26 mouse cellular contexts compared by ENCODE assay signal in genomic region chr6:30554092-30554491, GRCm38 (mm10). TPM values are rescaled to one million over a fixed set of nuclear protein-coding genes. Genes with fewer than 3 reads are reported as not detected.
DNase-seq lines count a peak whose midpoint lies in the region; ATAC-seq lines count a peak whose summit lies in the region.
"Had no signal": no experiment of that assay in that cellular context is flagged by ENCODE, and none has a peak within 500 bp of the region (broad histone marks: within the 10 kb centered on the region; RNA-seq: fewer than 3 reads in every experiment).

No protein-coding gene starts in this region.

- H3K4me2 ChIP-seq in midbrain, embryonic 14.5 days (ENCODE audit: low read length): no peak overlapping the region
- H3K4me2 ChIP-seq: embryonic facial prominence, embryonic 13.5 days; heart, embryonic 15.5 days had no signal

- H3K4me3 ChIP-seq in heart, embryonic 10.5 days: no peak overlapping the region
- H3K4me3 ChIP-seq in midbrain, embryonic 10.5 days: no peak overlapping the region
- H3K4me3 ChIP-seq in midbrain, embryonic 14.5 days (replicated peaks; ENCODE audit: low read depth, low read length): no peak overlapping the region
- H3K4me3 ChIP-seq in limb, embryonic 10.5 days: no peak overlapping the region
- H3K4me3 ChIP-seq: embryonic facial prominence, embryonic 13.5 days; heart, adult 2 months; heart, embryonic 15.5 days; megakaryocyte, embryonic 14.5 days had no signal

- 88% methylated on average over 5 of the region's 5 CpGs for WGBS in heart, embryonic 10.5 days
- 94% methylated on average over 5 of the region's 5 CpGs for WGBS in midbrain, embryonic 10.5 days
- WGBS in midbrain, embryonic 14.5 days: 85% methylated on average over 5 of the region's 5 CpGs
- WGBS in limb, embryonic 10.5 days: 64% methylated on average over 5 of the region's 5 CpGs

- no peaks in the 10 kb centered on the region for H3K9me3 ChIP-seq in heart, embryonic 10.5 days
- 0 out of 2 replicates have a peak, but pooled peaks cover 4% of the 10 kb centered on the region for H3K9me3 ChIP-seq in midbrain, embryonic 10.5 days (replicated peaks)
- no peaks in the 10 kb centered on the region for H3K9me3 ChIP-seq in midbrain, embryonic 14.5 days (ENCODE audit: control insufficient read depth, low read length)
- no peaks in the 10 kb centered on the region for H3K9me3 ChIP-seq in limb, embryonic 10.5 days (replicated peaks)
- H3K9me3 ChIP-seq: embryonic facial prominence, embryonic 13.5 days; G1E; heart, embryonic 15.5 days had no signal

- peak overlapping the region; percentile 36; the same call in 1 of the 2 replicates for H3K27ac ChIP-seq in heart, embryonic 10.5 days
- H3K27ac ChIP-seq in midbrain, embryonic 10.5 days (replicated peaks): peak overlapping the region; percentile 72; the same call in 1 of the 2 replicates
- H3K27ac ChIP-seq in midbrain, embryonic 14.5 days (replicated peaks; ENCODE audit: low read depth, low read length): no peak overlapping the region
- H3K27ac ChIP-seq in limb, embryonic 10.5 days: peak overlapping the region; percentile 96
- H3K27ac ChIP-seq: heart, adult 2 months; heart, embryonic 15.5 days; hindbrain, postnatal 0 days had no signal

- no peaks in the 10 kb centered on the region for H3K27me3 ChIP-seq in heart, embryonic 10.5 days (ENCODE audit: insufficient read depth, poor library complexity, severe bottlenecking)
- no peaks in the 10 kb centered on the region for H3K27me3 ChIP-seq in midbrain, embryonic 10.5 days (ENCODE audit: low read depth, poor library complexity, severe bottlenecking)
- no peaks in the 10 kb centered on the region for H3K27me3 ChIP-seq in midbrain, embryonic 14.5 days (ENCODE audit: control insufficient read depth, insufficient read depth, low read length)
- no peaks in the 10 kb centered on the region for H3K27me3 ChIP-seq in limb, embryonic 10.5 days (ENCODE audit: low read depth, poor library complexity, severe bottlenecking)
- H3K27me3 ChIP-seq: embryonic facial prominence, embryonic 13.5 days; heart, embryonic 15.5 days had no signal

- H3K9ac ChIP-seq in midbrain, embryonic 14.5 days (replicated peaks; ENCODE audit: low read length): no peak overlapping the region
- H3K9ac ChIP-seq: heart, embryonic 15.5 days; liver, postnatal 0 days had no signal

- DNase-seq in heart, embryonic 10.5 days (ENCODE audit: low spot score): no peak
- DNase-seq in heart, adult 11 months: no peak
- DNase-seq in midbrain, embryonic 10.5 days (ENCODE audit: low spot score): no peak
- no peak for DNase-seq in midbrain, embryonic 14.5 days
- DNase-seq in limb, embryonic 10.5 days (ENCODE audit: low spot score): no peak
- no peak for DNase-seq in adrenal gland, postnatal 10 days
- no peak for DNase-seq in heart, adult 18-20 months
- DNase-seq: cerebellum, adult 2 months; cerebellum, postnatal 36 days; heart, adult 2 months; heart, postnatal 4 days; kidney, adult 2 months; kidney, postnatal 25 days; liver, postnatal 0 days; lung, postnatal 14 days had no signal

- H3K36me3 ChIP-seq in heart, embryonic 10.5 days: 0 out of 2 replicates have a peak, but pooled peaks cover 3% of the 10 kb centered on the region
- H3K36me3 ChIP-seq in midbrain, embryonic 10.5 days: no peaks in the 10 kb centered on the region
- no peaks in the 10 kb centered on the region for H3K36me3 ChIP-seq in midbrain, embryonic 14.5 days (ENCODE audit: control insufficient read depth, insufficient read depth, low read length)
- H3K36me3 ChIP-seq in limb, embryonic 10.5 days: peaks cover 64% of the 10 kb centered on the region
- H3K36me3 ChIP-seq: embryonic facial prominence, embryonic 13.5 days; G1E; heart, embryonic 15.5 days had no signal

- peaks cover 28% of the 10 kb centered on the region for H3K4me1 ChIP-seq in heart, embryonic 10.5 days
- H3K4me1 ChIP-seq in midbrain, embryonic 10.5 days: peaks cover 53% of the 10 kb centered on the region
- peaks cover 22% of the 10 kb centered on the region for H3K4me1 ChIP-seq in midbrain, embryonic 14.5 days (ENCODE audit: control insufficient read depth, insufficient read depth, low read length)
- H3K4me1 ChIP-seq in limb, embryonic 10.5 days: peaks cover 69% of the 10 kb centered on the region

- no peak for ATAC-seq in midbrain, embryonic 14.5 days (ENCODE audit: low FRiP score, low TSS enrichment)
- ATAC-seq: CD4-positive, CD25-positive, alpha-beta regulatory T cell, adult 4 months; hindbrain, postnatal 0 days; liver, postnatal 0 days had no signal

RNA-seq across cellular contexts. Expression of gene Cpa2, which starts 12.7 kb away (rescaled TPM):
- 17.8 and 29.1 TPM in 2 replicates for polyA plus RNA-seq in heart, embryonic 10.5 days (2016; fragmentation: Nextera tagmentation; extraction: Ambion mirVana)
- 22.0 and 22.8 TPM in 2 replicates for polyA plus RNA-seq in midbrain, embryonic 10.5 days (2016; fragmentation: Nextera tagmentation; extraction: Ambion mirVana)
- polyA plus RNA-seq in midbrain, embryonic 14.5 days (2014; fragmentation: Nextera tagmentation; extraction: Ambion mirVana): 8.5 and 8.7 TPM in 2 replicates
- 109 and 110 TPM in 2 replicates for polyA plus RNA-seq in limb, embryonic 10.5 days (2016; fragmentation: Nextera tagmentation; extraction: Ambion mirVana)
- total RNA-seq in adrenal gland, postnatal 10 days (2021): 1 to 10 TPM in 1 of 2 experiments, under 1 TPM in 1; 0.90 to 2.8 TPM
- under 1 TPM in 1 of 2 experiments, not detected in 1; 0.25 TPM for total RNA-seq in heart, adult 18-20 months (2021)
- total RNA-seq: G1E; heart, adult 2 months had no signal
- polyA plus RNA-seq: G1E; liver, adult 2 months had no signal

RNA-seq across cellular contexts. Expression of gene Cpa4, which starts 14.1 kb away (rescaled TPM):
- polyA plus RNA-seq in heart, embryonic 10.5 days (2016; fragmentation: Nextera tagmentation; extraction: Ambion mirVana): 1.2 and 1.7 TPM in 2 replicates
- 1.3 and 2.3 TPM in 2 replicates for polyA plus RNA-seq in midbrain, embryonic 10.5 days (2016; fragmentation: Nextera tagmentation; extraction: Ambion mirVana)
- 0.98 and 1.2 TPM in 2 replicates for polyA plus RNA-seq in midbrain, embryonic 14.5 days (2014; fragmentation: Nextera tagmentation; extraction: Ambion mirVana)
- 1.1 and 1.4 TPM in 2 replicates for polyA plus RNA-seq in limb, embryonic 10.5 days (2016; fragmentation: Nextera tagmentation; extraction: Ambion mirVana)
- total RNA-seq in adrenal gland, postnatal 10 days (2021): 1 to 10 TPM; 1.4 to 1.7 TPM
- total RNA-seq in heart, adult 18-20 months (2021): not detected
- total RNA-seq: gastrocnemius, adult 8-10 months; heart, adult 2 months; layer of hippocampus, postnatal 10 days; liver, adult 2 months had no signal
- polyA plus RNA-seq: CD4-positive, CD25-positive, alpha-beta regulatory T cell, adult 4 months; G1E; heart, adult 2 months; kidney, adult 2 months; liver, adult 2 months; liver, postnatal 0 days had no signal

RNA-seq across cellular contexts. Expression of gene Ssmem1, which starts 44.4 kb away (rescaled TPM):
- 0.16 TPM in 1 of 2 replicates, not detected in the other for polyA plus RNA-seq in heart, embryonic 10.5 days (2016; fragmentation: Nextera tagmentation; extraction: Ambion mirVana)
- polyA plus RNA-seq in midbrain, embryonic 10.5 days (2016; fragmentation: Nextera tagmentation; extraction: Ambion mirVana): 0.22 and 0.36 TPM in 2 replicates
- 0.38 TPM in 1 of 2 replicates, not detected in the other for polyA plus RNA-seq in midbrain, embryonic 14.5 days (2014; fragmentation: Nextera tagmentation; extraction: Ambion mirVana)
- 0.38 and 0.59 TPM in 2 replicates for polyA plus RNA-seq in limb, embryonic 10.5 days (2016; fragmentation: Nextera tagmentation; extraction: Ambion mirVana)
- under 1 TPM; 0.24 to 0.27 TPM for total RNA-seq in adrenal gland, postnatal 10 days (2021)
- total RNA-seq in heart, adult 18-20 months (2021): under 1 TPM in 1 of 2 experiments, not detected in 1; 0.41 TPM
- total RNA-seq: heart, adult 2 months; liver, adult 2 months had no signal
- polyA plus RNA-seq: CD4-positive, CD25-positive, alpha-beta regulatory T cell, adult 4 months; embryonic facial prominence, embryonic 13.5 days; G1E; liver, adult 2 months; liver, postnatal 0 days had no signal

RNA-seq across cellular contexts. Expression of gene Tmem209, which starts 44.5 kb away (rescaled TPM):
- 38.2 and 41.1 TPM in 2 replicates for polyA plus RNA-seq in heart, embryonic 10.5 days (2016; fragmentation: Nextera tagmentation; extraction: Ambion mirVana)
- polyA plus RNA-seq in midbrain, embryonic 10.5 days (2016; fragmentation: Nextera tagmentation; extraction: Ambion mirVana): 47.8 and 52.7 TPM in 2 replicates
- 24.8 and 38.2 TPM in 2 replicates for polyA plus RNA-seq in midbrain, embryonic 14.5 days (2014; fragmentation: Nextera tagmentation; extraction: Ambion mirVana)
- polyA plus RNA-seq in limb, embryonic 10.5 days (2016; fragmentation: Nextera tagmentation; extraction: Ambion mirVana): 45.7 and 51.6 TPM in 2 replicates
- 10 to 100 TPM; 20.2 to 24.3 TPM for total RNA-seq in adrenal gland, postnatal 10 days (2021)
- 1 to 10 TPM; 8.5 to 8.6 TPM for total RNA-seq in heart, adult 18-20 months (2021)

RNA-seq across cellular contexts. Expression of gene Cpa5, which starts 56.7 kb away (rescaled TPM):
- polyA plus RNA-seq in heart, embryonic 10.5 days (2016; fragmentation: Nextera tagmentation; extraction: Ambion mirVana): 0.97 and 2.1 TPM in 2 replicates
- 0.30 and 0.74 TPM in 2 replicates for polyA plus RNA-seq in midbrain, embryonic 10.5 days (2016; fragmentation: Nextera tagmentation; extraction: Ambion mirVana)
- polyA plus RNA-seq in midbrain, embryonic 14.5 days (2014; fragmentation: Nextera tagmentation; extraction: Ambion mirVana): 0.18 TPM in 1 of 2 replicates, not detected in the other
- 0.23 and 0.35 TPM in 2 replicates for polyA plus RNA-seq in limb, embryonic 10.5 days (2016; fragmentation: Nextera tagmentation; extraction: Ambion mirVana)
- not detected for total RNA-seq in adrenal gland, postnatal 10 days (2021)
- not detected for total RNA-seq in heart, adult 18-20 months (2021)
- total RNA-seq: adrenal gland, postnatal 4 days; G1E; gastrocnemius, adult 8-10 months; heart, adult 2 months; hindbrain, postnatal 0 days; layer of hippocampus, postnatal 10 days; liver, adult 2 months had no signal
- polyA plus RNA-seq: CD4-positive, CD25-positive, alpha-beta regulatory T cell, adult 4 months; cerebellum, adult 2 months; G1E; heart, adult 2 months; hindbrain, postnatal 0 days; kidney, adult 2 months; liver, adult 2 months; liver, postnatal 0 days; neural tube, embryonic 11.5 days had no signal
